Mouse (Mus musculus): Measurements from ENCODE around the gene H2-Eb1. TPM values are rescaled to one million over a fixed set of nuclear protein-coding genes. Genes with fewer than 3 reads are reported as not detected.
"Not testable (repeated sequence)": the region's sequence is repeated elsewhere in the genome, so short reads cannot be mapped to it uniquely, and the experiment has no call there.

H2-Eb1 gene
- polyA plus RNA-seq, 1 experiment = not detected

GRCm38 (mm10) chr17:34300071-34300470 lies 5.6 kb upstream of the H2-Eb1 start:
- H3K4me1 ChIP-seq (ENCODE audit: control insufficient read depth, insufficient read depth, low read length) = no peaks in the 10 kb centered on the region
- H3K27ac ChIP-seq (ENCODE audit: insufficient read depth, low read length) = no peak overlapping the region
- no peak overlapping the region for H3K4me3 ChIP-seq (ENCODE audit: insufficient read depth, low read length)
- TF ChIP-seq POLR2A (IDR thresholded peaks at IDR 0.05; ENCODE audit: low read depth, low read length) = no peak

GRCm38 (mm10) chr17:34300691-34301566 lies 4.7 kb upstream of the H2-Eb1 start:
- TF ChIP-seq POLR2A (IDR thresholded peaks at IDR 0.05; ENCODE audit: low read depth, low read length) (no peak), CTCF (IDR thresholded peaks at IDR 0.05; ENCODE audit: borderline replicate concordance, insufficient read depth, low read length) (no peak)
- no peak overlapping the region for H3K4me3 ChIP-seq (ENCODE audit: insufficient read depth, low read length)
- H3K27ac ChIP-seq (ENCODE audit: insufficient read depth, low read length) = no peak overlapping the region
- H3K4me1 ChIP-seq (ENCODE audit: control insufficient read depth, insufficient read depth, low read length) = no peaks in the 10 kb centered on the region

- Histone ChIP-seq H3K4me3 (ENCODE audit: insufficient read depth, low read length) (no peak overlapping the region), H3K27ac (ENCODE audit: insufficient read depth, low read length) (no peak overlapping the region), H3K4me1 (ENCODE audit: control insufficient read depth, insufficient read depth, low read length) (no peaks in the 10 kb centered on the region)
- TF ChIP-seq POLR2A (IDR thresholded peaks at IDR 0.05; ENCODE audit: low read depth, low read length) (no peak), CTCF (IDR thresholded peaks at IDR 0.05; ENCODE audit: borderline replicate concordance, insufficient read depth, low read length) (no peak)
These were observed 3.9 kb upstream of the H2-Eb1 start for GRCm38 (mm10) chr17:34301670-34302190.

DNA sequence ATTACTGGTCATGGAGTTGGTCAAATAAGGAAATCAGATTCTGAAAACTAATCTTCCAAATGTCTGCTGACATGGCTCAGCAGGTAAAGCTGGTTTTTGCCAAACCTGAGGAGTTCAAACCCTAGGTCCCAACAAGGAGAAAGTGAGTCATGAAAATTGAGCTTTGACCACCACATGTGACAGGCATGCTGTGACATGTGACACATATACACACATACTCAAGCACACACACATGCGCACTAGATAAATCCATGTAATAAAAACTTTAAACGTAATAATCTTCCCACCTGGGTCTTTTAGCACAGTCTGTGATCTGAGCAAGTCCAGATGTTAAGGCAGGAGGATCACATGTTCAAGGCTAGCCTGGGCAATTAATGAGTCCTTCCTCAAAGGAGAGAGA lies 1.9 kb upstream of the H2-Eb1 start:
- H3K27ac ChIP-seq (ENCODE audit: insufficient read depth, low read length) = no peak overlapping the region

DNA sequence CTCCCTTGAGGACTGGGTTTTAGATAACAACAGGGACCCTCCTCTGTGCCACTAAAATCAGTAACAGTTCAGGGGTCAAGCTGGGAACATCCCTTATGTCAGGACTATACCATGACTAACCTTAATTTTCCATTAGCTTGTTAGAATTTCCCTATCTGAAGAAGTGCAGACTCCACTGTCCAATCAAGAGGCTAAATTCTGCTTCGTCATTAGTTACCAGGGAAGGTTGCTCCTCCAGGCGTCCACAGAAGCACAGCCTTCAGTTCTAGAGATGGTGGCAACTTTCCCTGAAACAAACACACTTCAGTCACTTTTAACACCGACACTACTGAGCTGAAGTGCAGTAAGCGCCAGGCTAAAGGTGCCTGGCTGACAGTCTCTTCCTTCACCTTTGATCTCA lies 916 bp upstream of the H2-Eb1 start:
- no peak overlapping the region for H3K4me3 ChIP-seq (ENCODE audit: insufficient read depth, low read length)
- H3K4me1 ChIP-seq (ENCODE audit: control insufficient read depth, insufficient read depth, low read length) = no peaks in the 10 kb centered on the region
- H3K27ac ChIP-seq (ENCODE audit: insufficient read depth, low read length) = no peak overlapping the region
- TF ChIP-seq POLR2A (IDR thresholded peaks at IDR 0.05; ENCODE audit: low read depth, low read length) = no peak
- TF ChIP-seq CTCF (IDR thresholded peaks at IDR 0.05; ENCODE audit: borderline replicate concordance, insufficient read depth, low read length) = no peak

More for the DNA sequence above, 1.9 kb upstream of the H2-Eb1 start:
- TF ChIP-seq CTCF (IDR thresholded peaks at IDR 0.05; ENCODE audit: borderline replicate concordance, insufficient read depth, low read length) = no peak
- TF ChIP-seq POLR2A (IDR thresholded peaks at IDR 0.05; ENCODE audit: low read depth, low read length) = no peak
- H3K4me3 ChIP-seq (ENCODE audit: insufficient read depth, low read length) = no peak overlapping the region
- no peaks in the 10 kb centered on the region for H3K4me1 ChIP-seq (ENCODE audit: control insufficient read depth, insufficient read depth, low read length)

DNA sequence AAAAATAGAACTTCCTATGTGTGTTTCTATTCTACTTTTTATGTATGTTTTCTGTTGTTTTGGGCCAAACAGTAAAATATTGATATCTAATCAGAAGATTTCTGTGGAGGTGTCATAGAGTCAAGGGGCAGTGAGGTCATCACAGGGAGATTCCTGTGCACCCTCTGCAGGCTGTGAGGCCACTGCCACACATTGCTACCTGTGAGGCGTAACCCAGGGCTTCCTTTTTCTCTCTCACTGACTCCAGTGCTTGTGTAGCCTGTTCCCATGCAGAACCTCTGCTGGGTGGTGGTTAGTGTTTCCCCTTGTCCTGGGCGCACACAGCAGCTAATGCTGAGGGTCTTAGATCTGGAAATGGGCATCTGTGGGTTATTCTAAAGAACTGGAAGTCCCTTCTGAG lies 740 bp downstream of the H2-Eb1 start:
- H3K4me1 ChIP-seq (ENCODE audit: control insufficient read depth, insufficient read depth, low read length) = no peaks in the 10 kb centered on the region
- TF ChIP-seq CTCF (IDR thresholded peaks at IDR 0.05; ENCODE audit: borderline replicate concordance, insufficient read depth, low read length) (no peak), POLR2A (IDR thresholded peaks at IDR 0.05; ENCODE audit: low read depth, low read length) (no peak)
- H3K27ac ChIP-seq (ENCODE audit: insufficient read depth, low read length) = no peak overlapping the region
- no peak overlapping the region for H3K4me3 ChIP-seq (ENCODE audit: insufficient read depth, low read length)

DNA sequence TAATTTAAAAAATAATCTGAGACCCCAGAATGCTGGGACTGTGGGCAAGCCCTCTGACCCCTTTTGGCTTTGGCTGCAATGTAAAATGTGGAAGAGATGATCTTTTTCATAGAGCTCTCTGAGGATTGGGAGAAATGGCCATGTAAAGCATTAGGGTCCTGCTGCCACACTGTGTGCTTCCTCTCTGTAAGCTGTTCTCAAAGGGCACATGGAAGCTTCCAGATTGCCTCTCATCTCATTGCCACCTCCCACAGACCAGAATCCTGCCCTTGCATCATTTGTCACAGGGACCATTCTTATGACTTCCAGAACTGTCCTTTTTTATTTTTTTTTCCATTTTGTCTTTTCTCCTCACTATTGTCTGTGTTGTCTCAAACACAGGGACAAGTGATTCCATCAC lies 1.5 kb downstream of the H2-Eb1 start:
- H3K4me3 ChIP-seq (ENCODE audit: insufficient read depth, low read length) = no peak overlapping the region
- no peak for TF ChIP-seq POLR2A (IDR thresholded peaks at IDR 0.05; ENCODE audit: low read depth, low read length)
- TF ChIP-seq CTCF (IDR thresholded peaks at IDR 0.05; ENCODE audit: borderline replicate concordance, insufficient read depth, low read length) = no peak

DNA sequence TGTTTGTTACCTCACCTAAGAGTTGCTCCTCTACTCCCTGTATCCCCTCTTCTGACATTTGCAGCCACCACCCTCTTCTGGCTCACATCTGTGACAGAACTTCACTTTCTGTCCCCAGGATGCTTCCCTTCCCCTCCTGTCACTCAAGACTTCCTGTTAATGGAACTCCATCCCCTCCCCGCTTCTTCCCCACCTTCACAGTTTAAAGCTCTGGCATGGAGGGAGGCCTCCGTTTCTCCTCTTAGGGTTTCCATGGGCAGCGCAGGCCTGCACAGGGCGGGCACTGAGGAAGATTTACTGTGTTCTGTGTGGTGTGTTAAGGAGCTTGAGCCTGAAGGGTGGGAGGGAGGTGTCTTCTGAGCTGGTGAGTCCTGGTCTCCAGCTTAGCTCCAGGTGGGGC lies 2.5 kb downstream of the H2-Eb1 start:
- H3K4me1 ChIP-seq (ENCODE audit: control insufficient read depth, insufficient read depth, low read length) = no peaks in the 10 kb centered on the region
- H3K27ac ChIP-seq (ENCODE audit: insufficient read depth, low read length) = no peak overlapping the region
- H3K4me3 ChIP-seq (ENCODE audit: insufficient read depth, low read length) = no peak overlapping the region
- TF ChIP-seq CTCF (IDR thresholded peaks at IDR 0.05; ENCODE audit: borderline replicate concordance, insufficient read depth, low read length) (no peak), POLR2A (IDR thresholded peaks at IDR 0.05; ENCODE audit: low read depth, low read length) (no peak)

More for the DNA sequence above, 1.5 kb downstream of the H2-Eb1 start:
- no peak overlapping the region for H3K27ac ChIP-seq (ENCODE audit: insufficient read depth, low read length)
- no peaks in the 10 kb centered on the region for H3K4me1 ChIP-seq (ENCODE audit: control insufficient read depth, insufficient read depth, low read length)

DNA sequence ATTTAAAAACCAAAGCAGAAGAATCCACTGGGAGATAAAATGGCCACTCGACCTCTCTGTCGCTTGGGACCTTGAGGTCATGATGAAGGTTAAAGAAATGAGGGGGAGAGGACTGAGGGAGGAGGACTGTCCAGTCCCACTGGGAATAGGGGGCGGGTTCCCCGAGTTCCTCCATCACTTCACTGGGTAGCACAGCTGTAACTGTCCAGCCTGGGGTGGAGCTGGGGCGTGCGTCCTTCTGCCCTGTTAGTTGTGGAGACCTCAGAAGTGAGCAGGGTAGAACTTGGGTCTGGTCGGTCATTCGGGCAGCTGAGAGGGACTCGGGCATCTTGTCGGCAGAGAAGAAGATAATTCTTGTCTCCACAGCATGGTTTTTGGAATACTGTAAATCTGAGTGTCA lies 3.6 kb downstream of the H2-Eb1 start:
- H3K4me1 ChIP-seq (ENCODE audit: control insufficient read depth, insufficient read depth, low read length) = no peaks in the 10 kb centered on the region
- no peak for TF ChIP-seq POLR2A (IDR thresholded peaks at IDR 0.05; ENCODE audit: low read depth, low read length)
- TF ChIP-seq CTCF (IDR thresholded peaks at IDR 0.05; ENCODE audit: borderline replicate concordance, insufficient read depth, low read length) = no peak
- H3K27ac ChIP-seq (ENCODE audit: insufficient read depth, low read length) = no peak overlapping the region
- H3K4me3 ChIP-seq (ENCODE audit: insufficient read depth, low read length) = peak overlapping the region; percentile 57

- peak overlapping the region; percentile 57 for H3K4me3 ChIP-seq (ENCODE audit: insufficient read depth, low read length)
- TF ChIP-seq POLR2A (IDR thresholded peaks at IDR 0.05; ENCODE audit: low read depth, low read length) (peak; percentile 76), CTCF (IDR thresholded peaks at IDR 0.05; ENCODE audit: borderline replicate concordance, insufficient read depth, low read length) (no peak)
These were observed 4.2 kb downstream of the H2-Eb1 start for GRCm38 (mm10) chr17:34309683-34310385.

DNA sequence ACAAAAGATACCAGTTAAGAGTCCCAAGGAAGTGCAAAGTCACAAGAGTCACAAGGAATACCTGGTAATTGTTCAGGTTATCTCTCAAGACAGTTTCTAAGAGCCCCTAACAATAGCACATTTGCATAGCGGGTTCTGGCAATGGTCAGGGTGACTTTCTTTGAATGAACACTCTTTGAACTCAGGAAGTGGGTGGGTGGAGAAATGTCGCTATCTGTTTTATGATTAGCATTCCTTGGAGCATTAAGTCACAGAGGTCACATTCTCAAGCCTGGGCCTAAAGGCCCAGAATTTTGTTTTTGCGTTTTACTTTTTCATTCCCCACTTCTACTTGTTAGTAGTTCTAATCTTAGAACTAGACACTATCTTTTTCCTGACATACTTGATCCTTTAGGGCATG lies 4.9 kb downstream of the H2-Eb1 start:
- H3K27ac ChIP-seq (ENCODE audit: insufficient read depth, low read length); H3K4me3 ChIP-seq (ENCODE audit: insufficient read depth, low read length); H3K4me1 ChIP-seq (ENCODE audit: control insufficient read depth, insufficient read depth, low read length): not testable (repeated sequence)

More at GRCm38 (mm10) chr17:34309683-34310385, 4.2 kb downstream of the H2-Eb1 start:
- Histone ChIP-seq H3K27ac (ENCODE audit: insufficient read depth, low read length) (no peak overlapping the region), H3K4me1 (ENCODE audit: control insufficient read depth, insufficient read depth, low read length) (no peaks in the 10 kb centered on the region)

Measured in embryonic fibroblast, embryonic 13.5 days (primary cell).